Mouse (Mus musculus) CH12.LX (cell line): ENCODE measurements around the gene Slc45a1. TPM values are rescaled to one million over a fixed set of nuclear protein-coding genes. Genes with fewer than 3 reads are reported as not detected.

Experiments
- DNase-seq: peaks from one replicate; pipeline ENCODE4 v3.0.0-alpha.2; 2013; ENCODE audit errors: extremely low read depth
- H3K27ac ChIP-seq: 2 replicates; pipeline ENCODE4 v1.5.1; 2012; ENCODE audit warnings: low read depth, mild to moderate bottlenecking, control low read depth, moderate library complexity; ENCODE audit not compliant: insufficient read depth
- H3K27me3 ChIP-seq: replicated peaks from 2 replicates; pipeline ENCODE3; 2012; ENCODE audit warnings: inconsistent platforms
- H3K36me3 ChIP-seq, 2 experiments: replicated peaks in 1 of 2; 2 replicates each; pipeline versions ENCODE3 to v1.6.1; 2012; ENCODE audit warnings: inconsistent platforms in 1 of 2, low read length in 1 of 2, mild to moderate bottlenecking in 1 of 2, mixed read lengths in 1 of 2, moderate library complexity in 1 of 2; ENCODE audit not compliant: control insufficient read depth in 1 of 2, insufficient read depth in 1 of 2
- H3K4me1 ChIP-seq, 2 experiments: 2 replicates each; pipeline ENCODE4 v1.6.1; 2012; ENCODE audit warnings: inconsistent platforms in 1 of 2, moderate library complexity in 1 of 2; ENCODE audit not compliant: insufficient read depth in 2 of 2, control insufficient read depth in 1 of 2
- H3K4me2 ChIP-seq: 2 replicates; pipeline ENCODE4 v1.6.1; 2012; ENCODE audit warnings: low read depth, mild to moderate bottlenecking, control low read depth; ENCODE audit not compliant: poor library complexity, insufficient read depth, severe bottlenecking
- H3K4me3 ChIP-seq, 3 experiments: fragments of 150-350 bp in 1 of 3; sonication (generic) in 1 of 3; replicated peaks in 1 of 3; 2 replicates each; pipeline versions ENCODE3 to v1.5.1; 2011 to 2012; ENCODE audit warnings: low read depth in 2 of 3, low read length in 2 of 3, mild to moderate bottlenecking in 2 of 3, moderate library complexity in 2 of 3, control low read depth in 1 of 3, improper control_type of control experiment in 1 of 3, inconsistent platforms in 1 of 3, mixed read lengths in 1 of 3; ENCODE audit not compliant: poor library complexity in 1 of 3
- H3K79me2 ChIP-seq: replicated peaks from 2 replicates; pipeline ENCODE4 v1.6.1; 2012; ENCODE audit warnings: mild to moderate bottlenecking, moderate library complexity; ENCODE audit not compliant: control insufficient read depth, poor library complexity, insufficient read depth, severe bottlenecking; ENCODE audit errors: extremely low read depth
- H3K9ac ChIP-seq: 2 replicates; pipeline ENCODE4 v1.6.1; 2012; ENCODE audit warnings: low read depth, mild to moderate bottlenecking, control low read depth, moderate library complexity; ENCODE audit not compliant: insufficient read depth
- H3K9me3 ChIP-seq: replicated peaks from 2 replicates; pipeline ENCODE3; 2012; ENCODE audit warnings: low read length, inconsistent platforms, mixed read lengths
- BHLHE40 ChIP-seq: IDR thresholded peaks from 2 replicates; pipeline ENCODE4 v1.6.1; 2011; ENCODE audit warnings: mild to moderate bottlenecking, low read depth, low read length, improper control_type of control experiment
- CHD1 ChIP-seq: IDR thresholded peaks from 2 replicates; pipeline ENCODE4 v1.6.1; 2012; ENCODE audit warnings: low read depth, low read length, improper control_type of control experiment, inconsistent platforms
- ELF1 ChIP-seq: IDR thresholded peaks from 2 replicates; pipeline ENCODE4 v1.6.1; 2014; ENCODE audit warnings: low read depth, mild to moderate bottlenecking, inconsistent platforms, low read length, improper control_type of control experiment
- EP300 ChIP-seq: IDR thresholded peaks from 2 replicates; pipeline ENCODE4 v1.6.1; 2011; ENCODE audit warnings: low read length, improper control_type of control experiment
- ETS1 ChIP-seq: conservative IDR thresholded peaks from 2 replicates; pipeline ENCODE4 v1.6.1; 2012; ENCODE audit warnings: low read depth, mild to moderate bottlenecking, inconsistent platforms, low read length, improper control_type of control experiment, moderate library complexity
- GABPA ChIP-seq: IDR thresholded peaks from 2 replicates; pipeline ENCODE4 v1.6.1; 2012; ENCODE audit warnings: low read depth, low read length, improper control_type of control experiment, inconsistent platforms; ENCODE audit not compliant: insufficient replicate concordance
- JUN ChIP-seq: IDR thresholded peaks from 2 replicates; pipeline ENCODE4 v1.6.1; 2011; ENCODE audit warnings: low read depth, mild to moderate bottlenecking, low read length, improper control_type of control experiment, moderate library complexity; ENCODE audit not compliant: insufficient read depth
- MAFK ChIP-seq: IDR thresholded peaks from 2 replicates; pipeline ENCODE4 v1.6.1; 2011; ENCODE audit warnings: low read length, improper control_type of control experiment; ENCODE audit not compliant: insufficient replicate concordance
- MAX ChIP-seq: IDR thresholded peaks from 2 replicates; pipeline ENCODE4 v1.6.1; 2011; ENCODE audit warnings: low read length, improper control_type of control experiment
- MAZ ChIP-seq: IDR thresholded peaks from 2 replicates; pipeline ENCODE4 v1.6.1; 2012; ENCODE audit warnings: low read depth, mild to moderate bottlenecking, inconsistent platforms, low read length, improper control_type of control experiment, moderate library complexity
- MEF2A ChIP-seq: IDR thresholded peaks from 2 replicates; pipeline ENCODE4 v1.6.1; 2014; ENCODE audit warnings: low read depth, mild to moderate bottlenecking, inconsistent platforms, low read length, improper control_type of control experiment, borderline replicate concordance
- MYC ChIP-seq: IDR thresholded peaks from 2 replicates; pipeline ENCODE4 v1.6.1; 2011; ENCODE audit warnings: low read depth, mild to moderate bottlenecking, improper control_type of control experiment, low read length
- NRF1 ChIP-seq: IDR thresholded peaks from 2 replicates; pipeline ENCODE4 v1.6.1; 2014; ENCODE audit warnings: low read depth, mild to moderate bottlenecking, inconsistent platforms, low read length, improper control_type of control experiment, moderate library complexity
- POLR2A ChIP-seq: IDR thresholded peaks from 2 replicates; pipeline ENCODE4 v1.6.1; 2011; ENCODE audit warnings: low read depth, mild to moderate bottlenecking, improper control_type of control experiment, low read length
- RAD21 ChIP-seq: IDR thresholded peaks from 2 replicates; pipeline ENCODE4 v1.6.1; 2011; ENCODE audit warnings: low read depth, mild to moderate bottlenecking, low read length, improper control_type of control experiment, moderate library complexity
- RCOR1 ChIP-seq: conservative IDR thresholded peaks from 2 replicates; pipeline ENCODE4 v1.6.1; 2012; ENCODE audit warnings: low read depth, mild to moderate bottlenecking, inconsistent platforms, low read length, improper control_type of control experiment
- SIN3A ChIP-seq: IDR thresholded peaks from 2 replicates; pipeline ENCODE4 v1.6.1; 2012; ENCODE audit warnings: low read length, improper control_type of control experiment, inconsistent platforms
- TBP ChIP-seq: conservative IDR thresholded peaks from 2 replicates; pipeline ENCODE4 v1.6.1; 2011; ENCODE audit warnings: low read depth, low read length, improper control_type of control experiment
- TCF12 ChIP-seq: IDR thresholded peaks from 2 replicates; pipeline ENCODE4 v1.6.1; 2014; ENCODE audit warnings: low read depth, mild to moderate bottlenecking, inconsistent platforms, low read length, improper control_type of control experiment
- ZKSCAN1 ChIP-seq: IDR thresholded peaks from 2 replicates; pipeline ENCODE4 v1.6.1; 2012; ENCODE audit warnings: low read depth, inconsistent platforms, low read length, improper control_type of control experiment, borderline replicate concordance
- ZMIZ1 ChIP-seq: IDR thresholded peaks from 2 replicates; pipeline ENCODE4 v1.6.1; 2012; ENCODE audit warnings: low read depth, mild to moderate bottlenecking, inconsistent platforms, low read length, improper control_type of control experiment
- ZNF384 ChIP-seq: IDR thresholded peaks from 2 replicates; pipeline ENCODE4 v1.6.1; 2012; ENCODE audit warnings: low read depth, low read length, improper control_type of control experiment, inconsistent platforms
- dilution Hi-C: fragments of 300-500 bp; cut with MboI; formaldehyde crosslinking; loops from 2 replicates; pipeline ENCODE4 v1.14.3; 2020; ENCODE audit warnings: low sequenced_read_pairs; ENCODE audit not compliant: extremely low pct_unique_long_range_greater_than_20kb, extremely low pct_ligation_motif_present
- in situ Hi-C: fragments of 300-500 bp; cut with MboI; formaldehyde crosslinking; loops from 3 replicates; pipeline ENCODE4 v1.14.3; 2019; ENCODE audit warnings: low sequenced_read_pairs, low pct_ligation_motif_present, low pct_unique_long_range_greater_than_20kb, mixed read lengths
- polyA plus RNA-seq: library from polyadenylated mRNA; unstranded; fragments of >175 nt; gene quantifications from 2 replicates; pipeline ENCODE4 v1.2.1, GENCODE M21; 2012; ENCODE audit warnings: low read depth; ENCODE audit not compliant: insufficient read length
- total RNA-seq, 2 experiments: library from RNA; depleted of rRNA; stranded (reverse); fragments of 300-350 nt in 1 of 2; fragments of >200 nt in 1 of 2; gene quantifications; 2 replicates each; pipeline ENCODE4 v1.2.3; 2012 to 2014

Slc45a1 gene
- total and polyA plus RNA-seq, 3 experiments, result not detected

DNA sequence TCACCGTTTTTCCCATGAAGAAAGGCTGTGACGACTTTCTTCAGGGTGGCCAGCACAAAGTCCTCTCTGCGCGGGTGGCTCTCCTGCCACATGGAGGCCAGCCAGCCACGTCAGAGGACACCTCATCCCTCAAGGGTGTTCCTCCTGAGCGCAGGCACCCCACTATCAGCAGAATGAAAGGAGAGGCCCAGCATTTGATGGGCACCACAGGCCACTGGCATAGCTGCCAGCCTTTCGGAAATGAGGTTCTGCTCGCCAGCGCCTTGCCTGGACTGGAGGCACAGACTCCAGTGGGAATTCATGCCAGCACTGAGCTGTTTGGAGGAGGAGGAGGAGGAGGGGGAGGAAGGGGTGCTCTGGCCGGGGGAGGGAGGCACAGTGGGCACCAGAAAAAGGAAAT, 16.4 kb downstream of the Slc45a1 start:
- DNase-seq, result no peak
- no peaks in the 10 kb centered on the region for H3K79me2 ChIP-seq

DNA sequence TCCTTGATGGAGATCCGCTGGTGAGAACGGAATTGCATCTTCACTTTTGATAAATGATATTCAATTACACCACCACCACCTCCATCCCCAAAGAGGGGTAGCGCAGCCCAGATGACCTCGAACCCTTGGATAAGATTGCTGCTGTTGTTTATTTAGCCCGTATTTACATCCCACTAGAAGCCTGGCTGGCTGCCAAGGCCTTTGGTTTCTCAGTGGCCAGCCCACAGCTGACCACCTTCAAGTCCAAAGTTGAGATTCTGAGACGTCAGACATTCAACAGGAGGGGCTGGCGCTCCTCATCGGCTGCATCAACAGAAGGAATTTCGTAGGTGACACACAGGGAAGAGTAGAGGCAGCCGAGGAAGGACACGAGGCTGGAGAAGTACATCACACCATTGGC, 22.7 kb downstream of the Slc45a1 start:
- no peaks in the 10 kb centered on the region for H3K79me2 ChIP-seq
- DNase-seq, result no peak
- H3K27me3 ChIP-seq, result peaks cover 3% of the 10 kb centered on the region
- H3K4me1 ChIP-seq, result peaks cover 0 to 11% of the 10 kb centered on the region in 2 experiments; a peak in 2 of 4 replicates
- in situ Hi-C loops, result loop anchor here (10.0 kb wide), 1 partner anchor 374 kb away; no protein-coding TSS in a partner anchor
- dilution Hi-C loops, result no loop called here
- no peaks in the 10 kb centered on the region for H3K9me3 ChIP-seq
- no peaks in the 10 kb centered on the region for H3K36me3 ChIP-seq
- no peak overlapping the region for H3K4me2 ChIP-seq
- H3K27ac ChIP-seq, result no peak overlapping the region
- H3K9ac ChIP-seq, result no peak overlapping the region
- no peak overlapping the region for H3K4me3 ChIP-seq
- TF ChIP-seq CHD1 (no peak), MAZ (no peak), POLR2A (no peak), ZMIZ1 (no peak), MEF2A (no peak), TBP (no peak), SIN3A (no peak), TCF12 (no peak), ELF1 (no peak), RCOR1 (no peak), GABPA (no peak), RAD21 (no peak), ZKSCAN1 (no peak), EP300 (no peak)

More for the DNA sequence above, 16.4 kb downstream of the Slc45a1 start:
- Histone ChIP-seq H3K4me3 (no peak overlapping the region), H3K4me2 (no peak overlapping the region), H3K36me3 (no peaks in the 10 kb centered on the region), H3K9me3 (no peaks in the 10 kb centered on the region), H3K4me1 (no peaks in the 10 kb centered on the region), H3K27me3 (peaks cover 10% of the 10 kb centered on the region), H3K9ac (no peak overlapping the region), H3K27ac (no peak overlapping the region)
- TF ChIP-seq EP300 (no peak), ETS1 (no peak), MAFK (no peak), ZNF384 (no peak), BHLHE40 (no peak), NRF1 (no peak), MAX (no peak), RAD21 (no peak), MYC (no peak), JUN (no peak), ZMIZ1 (no peak)
- dilution Hi-C loops (no loop called here), in situ Hi-C loops (no loop called here)
